In the genomic region with DNA sequence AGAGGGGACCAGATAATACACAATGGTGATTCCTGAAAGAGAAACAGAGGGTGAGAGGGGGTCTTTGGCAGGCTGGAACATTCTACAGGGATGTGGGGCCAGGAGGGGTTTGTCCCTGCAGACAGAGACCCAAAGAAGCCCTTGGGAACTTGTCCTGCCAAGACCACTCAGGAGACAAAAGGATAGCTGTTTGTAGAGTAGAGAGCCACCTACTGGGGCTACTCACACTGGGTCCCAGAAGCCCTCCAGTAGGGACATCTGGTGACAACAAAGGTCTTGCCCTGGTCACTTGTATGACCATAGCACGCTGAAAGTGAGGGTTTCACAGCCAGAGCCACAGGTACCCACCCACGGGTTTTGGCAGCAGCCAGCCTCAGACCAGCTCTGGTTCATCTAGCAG, we compare ENCODE assay signal across 22 mouse cellular contexts. TPM values are rescaled to one million over a fixed set of nuclear protein-coding genes. Genes with fewer than 3 reads are reported as not detected.
DNase-seq lines count a peak whose midpoint lies in the region; ATAC-seq and TF ChIP-seq lines count a peak whose summit lies in the region.
"Had no signal": no experiment of that assay in that cellular context is flagged by ENCODE, and none has a peak within 500 bp of the region (broad histone marks: within the 10 kb centered on the region; RNA-seq: fewer than 3 reads in every experiment).

No protein-coding gene starts in this region.

- peaks cover 10% of the 10 kb centered on the region; the same call in 1 of the 2 replicates for H3K4me1 ChIP-seq in heart, embryonic 11.5 days (ENCODE audit: control insufficient read depth, insufficient read depth, low read length)
- peaks cover 33% of the 10 kb centered on the region for H3K4me1 ChIP-seq in limb, embryonic 10.5 days
- peaks cover 15% of the 10 kb centered on the region for H3K4me1 ChIP-seq in liver, postnatal 0 days (ENCODE audit: insufficient read depth)

- H3K36me3 ChIP-seq in heart, embryonic 11.5 days (ENCODE audit: control insufficient read depth, insufficient read depth, low read length) = no peaks in the 10 kb centered on the region
- no peaks in the 10 kb centered on the region for H3K36me3 ChIP-seq in limb, embryonic 10.5 days
- no peaks in the 10 kb centered on the region for H3K36me3 ChIP-seq in liver, postnatal 0 days (replicated peaks; ENCODE audit: insufficient read depth, low read length)
- H3K36me3 ChIP-seq: embryonic facial prominence, embryonic 12.5 days; limb, embryonic 12.5 days; lung, embryonic 15.5 days; neural tube, embryonic 12.5 days had no signal

- H3K9me3 ChIP-seq in heart, embryonic 11.5 days (replicated peaks; ENCODE audit: control insufficient read depth, low read length) = no peaks in the 10 kb centered on the region
- H3K9me3 ChIP-seq in limb, embryonic 10.5 days (replicated peaks) = no peaks in the 10 kb centered on the region
- H3K9me3 ChIP-seq in liver, postnatal 0 days (ENCODE audit: low read length) = peaks cover 5% of the 10 kb centered on the region; the same call in 1 of the 2 replicates
- H3K9me3 ChIP-seq: embryonic facial prominence, embryonic 12.5 days; limb, embryonic 12.5 days; lung, embryonic 15.5 days; neural tube, embryonic 12.5 days had no signal

- DNase-seq in heart, postnatal 25 days (ENCODE audit: low spot score) = no peak
- DNase-seq in left cerebral cortex, adult 2 months (ENCODE audit: extremely low spot score in 1 of 2, low spot score in 2 of 2) = no peak
- DNase-seq in left cerebral cortex, postnatal 36 days (ENCODE audit: low spot score in 2 of 2) = no peak
- no peak for DNase-seq in limb, embryonic 10.5 days (ENCODE audit: low spot score)
- no peak for DNase-seq in liver, postnatal 0 days
- DNase-seq in right cerebral cortex, postnatal 10 days (ENCODE audit: low spot score in 2 of 2) = no peak
- DNase-seq: adrenal gland, postnatal 10 days; cerebellum, adult 9-10 months; heart, postnatal 10 days; kidney, adult 9 months; kidney, postnatal 25 days; layer of hippocampus, adult 9-11 months; thymus, postnatal 14 days had no signal

- H3K27ac ChIP-seq in heart, embryonic 11.5 days (ENCODE audit: low read depth, low read length) = no peak overlapping the region
- no peak overlapping the region for H3K27ac ChIP-seq in left cerebral cortex, adult 2 months
- peak overlapping the region; percentile 22; the same call in 1 of the 2 replicates for H3K27ac ChIP-seq in limb, embryonic 10.5 days
- H3K27ac ChIP-seq in liver, postnatal 0 days (ENCODE audit: low read depth) = no peak overlapping the region
- H3K27ac ChIP-seq: embryonic facial prominence, embryonic 12.5 days; limb, embryonic 12.5 days; lung, embryonic 15.5 days; macrophage; neural tube, embryonic 12.5 days had no signal

- 0 out of 2 replicates have a peak, but pooled peaks cover 2% of the 10 kb centered on the region for H3K27me3 ChIP-seq in heart, embryonic 11.5 days (ENCODE audit: control insufficient read depth, insufficient read depth, low read length)
- no peaks in the 10 kb centered on the region; the same call in 1 of the 2 replicates for H3K27me3 ChIP-seq in limb, embryonic 10.5 days (ENCODE audit: low read depth, poor library complexity, severe bottlenecking)
- no peaks in the 10 kb centered on the region for H3K27me3 ChIP-seq in liver, postnatal 0 days (ENCODE audit: insufficient read depth, low read length)
- H3K27me3 ChIP-seq: lung, embryonic 15.5 days; Patski had no signal

- peak; percentile 5 for TF ChIP-seq CTCF in left cerebral cortex, adult 2 months (IDR thresholded peaks at IDR 0.05)
- no peak for TF ChIP-seq CTCF in liver, postnatal 0 days (IDR thresholded peaks at IDR 0.05; ENCODE audit: low read depth)

- no peak overlapping the region for H3K4me3 ChIP-seq in heart, embryonic 11.5 days (ENCODE audit: low read depth, low read length)
- no peak overlapping the region for H3K4me3 ChIP-seq in left cerebral cortex, adult 2 months
- H3K4me3 ChIP-seq in limb, embryonic 10.5 days = no peak overlapping the region
- no peak overlapping the region for H3K4me3 ChIP-seq in liver, postnatal 0 days (ENCODE audit: low read depth, low read length)
- H3K4me3 ChIP-seq: embryonic facial prominence, embryonic 12.5 days; neural tube, embryonic 12.5 days had no signal

- peak overlapping the region; percentile 81; the same call in 1 of the 2 replicates for H3K4me2 ChIP-seq in heart, embryonic 11.5 days
- peak overlapping the region; percentile 84 for H3K4me2 ChIP-seq in liver, postnatal 0 days (ENCODE audit: low read depth, low read length)
- H3K4me2 ChIP-seq: embryonic facial prominence, embryonic 12.5 days; midbrain, embryonic 11.5 days; neural tube, embryonic 12.5 days had no signal

- intact Hi-C loops in heart, postnatal 25 days (cut with DNase I) = loop anchor here (2.0 kb wide), 1 partner anchor 357 kb away; no protein-coding TSS in a partner anchor
- intact Hi-C loops in left cerebral cortex, adult 2 months (cut with DNase I) = no loop called here
- intact Hi-C loops in left cerebral cortex, postnatal 36 days (cut with DNase I) = no loop called here

- TF ChIP-seq EP300 in liver, postnatal 0 days (IDR thresholded peaks at IDR 0.05; ENCODE audit: low read depth) = no peak

- 34% methylated on average over 2 of the region's 2 CpGs for WGBS in heart, embryonic 11.5 days (ENCODE audit: insufficient replicate concordance)
- 51% methylated on average over 2 of the region's 2 CpGs for WGBS in limb, embryonic 10.5 days
- 64% methylated on average over 2 of the region's 2 CpGs for WGBS in liver, postnatal 0 days (ENCODE audit: insufficient replicate concordance)

- H3K9ac ChIP-seq in heart, embryonic 11.5 days (ENCODE audit: low read depth, low read length) = no peak overlapping the region
- no peak overlapping the region for H3K9ac ChIP-seq in liver, postnatal 0 days (replicated peaks)
- H3K9ac ChIP-seq: embryonic facial prominence, embryonic 12.5 days; lung, embryonic 15.5 days; neural tube, embryonic 12.5 days had no signal

- no peak for ATAC-seq in heart, embryonic 11.5 days (replicated peaks; ENCODE audit: insufficient number of reproducible peaks, low FRiP score, low TSS enrichment)
- no peak for ATAC-seq in liver, postnatal 0 days
- ATAC-seq: forebrain, embryonic 16.5 days; Patski had no signal

RNA-seq across cellular contexts. Expression of gene Acot11, which starts 1.1 kb away (rescaled TPM):
- polyA plus RNA-seq in heart, embryonic 11.5 days (2014; fragmentation: Nextera tagmentation; extraction: Ambion mirVana) = 3.0 and 4.3 TPM in 2 replicates
- 10 to 100 TPM; 28.6 to 37.1 TPM for total RNA-seq in heart, postnatal 25 days (2021)
- 10 to 100 TPM; 51.7 to 54.1 TPM for total RNA-seq in left cerebral cortex, adult 2 months (2021)
- 10 to 100 TPM; 43.0 to 51.2 TPM for total RNA-seq in left cerebral cortex, postnatal 36 days (2021)
- 9.0 and 10.7 TPM in 2 replicates for polyA plus RNA-seq in limb, embryonic 10.5 days (2016; fragmentation: Nextera tagmentation; extraction: Ambion mirVana)
- 0.72 and 2.1 TPM in 2 replicates for polyA plus RNA-seq in liver, postnatal 0 days (2015; fragmentation: Nextera tagmentation; extraction: Ambion mirVana)
